Mouse (Mus musculus) macrophage (primary cell): ENCODE results near the gene Gm9837. TPM values are rescaled to one million over a fixed set of nuclear protein-coding genes. Genes with fewer than 3 reads are reported as not detected.

Experiments
- H3K27ac ChIP-seq: fragments of 350-480 bp; formaldehyde crosslinking; 2 replicates; pipeline ENCODE4 v1.9.0; 2021
- H3K36me3 ChIP-seq: fragments of 350-480 bp; formaldehyde crosslinking; 2 replicates; pipeline ENCODE4 v1.9.0; 2021; ENCODE audit errors: inconsistent target
- H3K4me3 ChIP-seq: fragments of 350-480 bp; formaldehyde crosslinking; 2 replicates; pipeline ENCODE4 v1.9.0; 2021; ENCODE audit errors: inconsistent target
- H3K79me2 ChIP-seq: fragments of 350-480 bp; formaldehyde crosslinking; 2 replicates; pipeline ENCODE4 v1.9.0; 2021; ENCODE audit errors: inconsistent target
- WGBS: methylation state at CpG from one replicate; pipeline ENCODE4 v1.1.7; 2026; ENCODE audit warnings: inconsistent platforms; ENCODE audit not compliant: missing documents; 5-methylcytosine and 5-hydroxymethylcytosine counted together
- polyA plus RNA-seq: library from polyadenylated mRNA; stranded (reverse); fragments of 250-400 nt; gene quantifications from 3 replicates; pipeline ENCODE4 v1.2.4, GENCODE M21; 2018; ENCODE audit warnings: inconsistent platforms

The Gm9837 gene
- polyA plus RNA-seq, 1 experiment from 2014 or later, result not detected

DNA sequence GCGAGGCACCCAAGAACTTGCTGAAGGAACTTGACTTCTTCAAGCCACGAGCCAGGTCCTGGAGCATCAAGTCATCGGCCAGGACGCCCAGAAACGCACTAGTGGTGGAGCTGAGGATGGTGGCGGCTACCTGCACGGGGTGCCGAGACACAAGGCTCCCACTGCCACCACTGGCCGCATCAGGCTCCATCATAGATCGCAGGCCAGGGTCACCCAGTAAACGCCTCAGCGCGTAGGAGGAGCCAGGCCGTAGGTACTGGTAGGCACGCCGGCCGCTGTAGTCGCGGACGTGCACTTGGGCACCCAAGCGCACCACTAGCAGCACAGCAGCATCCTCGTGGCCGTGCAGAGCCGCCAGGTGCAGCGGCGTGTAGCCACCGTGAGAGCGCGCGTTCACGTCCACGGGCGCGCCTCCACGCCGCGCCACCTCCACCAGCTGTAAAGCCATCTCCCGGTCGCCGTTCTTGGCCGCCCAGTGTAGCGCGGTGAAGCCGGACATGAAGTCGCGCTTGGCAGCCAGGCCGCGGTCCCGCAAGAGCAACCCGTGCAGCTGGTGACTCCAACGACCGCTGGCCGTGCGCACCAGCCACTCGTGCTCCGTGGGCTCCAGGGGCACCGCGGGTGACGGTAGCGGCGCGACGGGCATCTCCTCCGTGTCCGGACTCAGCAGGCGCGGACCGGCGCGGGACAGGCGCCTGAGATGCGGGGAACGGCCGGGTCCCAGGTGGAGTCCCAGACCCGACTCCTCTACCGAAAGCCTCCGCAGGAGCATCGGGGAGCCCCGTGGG, 8.3 kb upstream of the Gm9837 start:
- WGBS, result 16% methylated on average over 74 of the region's 79 CpGs
- Histone ChIP-seq H3K79me2 (no peaks in the 10 kb centered on the region), H3K27ac (no peak overlapping the region), H3K4me3 (no peak overlapping the region), H3K36me3 (no peaks in the 10 kb centered on the region)

DNA sequence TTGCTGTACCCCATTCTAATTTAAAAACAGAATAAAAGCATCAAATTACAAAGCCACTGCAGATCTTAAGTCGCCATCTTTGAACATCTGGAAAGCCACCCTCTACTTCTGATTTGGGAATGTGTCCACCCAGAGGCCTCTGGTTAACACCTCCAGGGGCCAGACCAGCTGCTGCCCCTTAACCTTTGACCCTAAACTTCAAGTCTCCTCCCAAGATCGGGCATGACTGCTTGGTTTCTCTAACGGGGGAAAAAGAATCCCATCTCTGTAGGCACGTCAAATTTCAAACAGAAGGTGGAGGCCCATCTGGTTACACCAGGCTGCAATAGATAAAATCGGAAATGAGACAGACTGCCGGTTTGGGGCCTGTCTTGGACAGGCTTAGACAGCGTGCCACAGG, 7.6 kb upstream of the Gm9837 start:
- Histone ChIP-seq H3K27ac (no peak overlapping the region), H3K36me3 (no peaks in the 10 kb centered on the region), H3K4me3 (no peak overlapping the region), H3K79me2 (no peaks in the 10 kb centered on the region)
- 82% methylated on average over 7 of the region's 7 CpGs for WGBS

DNA sequence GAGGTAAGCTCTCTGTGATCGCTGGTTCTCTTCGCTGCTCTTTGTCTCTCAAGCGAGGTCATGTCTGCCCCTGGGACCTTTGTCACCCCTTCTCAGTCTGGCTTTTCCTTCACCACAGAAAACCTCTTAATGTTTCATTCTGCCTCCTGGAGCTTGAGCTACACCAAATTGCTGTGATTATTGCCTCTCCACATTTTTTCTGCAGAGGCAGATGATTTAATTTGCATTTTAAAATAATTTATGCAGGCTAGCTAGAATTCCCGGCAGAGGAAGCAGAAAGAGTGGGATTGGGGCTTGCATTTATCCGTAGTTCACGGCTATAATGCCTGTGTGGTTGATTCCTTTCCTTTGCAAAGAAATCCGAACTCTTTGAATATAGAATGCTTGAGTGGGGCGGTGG, 5.3 kb upstream of the Gm9837 start:
- Histone ChIP-seq H3K79me2 (no peaks in the 10 kb centered on the region), H3K36me3 (no peaks in the 10 kb centered on the region), H3K4me3 (no peak overlapping the region), H3K27ac (no peak overlapping the region)
- 55% methylated on average over 8 of the region's 8 CpGs for WGBS

DNA sequence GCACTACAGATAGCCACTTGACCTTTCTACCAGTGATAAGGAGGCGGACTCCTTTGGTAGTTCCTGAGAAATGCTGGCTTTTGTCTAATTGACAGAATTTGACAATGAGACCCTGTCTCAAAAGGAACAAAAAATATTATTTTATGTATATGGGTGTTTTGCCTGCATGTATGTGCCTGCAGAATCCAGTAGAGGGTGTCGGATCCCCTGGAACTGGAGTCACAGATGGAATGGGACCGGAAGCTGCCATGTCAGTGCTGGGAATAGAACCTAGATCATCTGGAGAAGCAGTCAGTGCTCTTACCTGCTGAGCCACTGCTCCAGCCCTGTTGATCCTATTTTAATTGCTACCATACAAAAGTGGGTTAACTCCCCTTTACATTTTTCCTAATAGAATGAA, 2.4 kb upstream of the Gm9837 start:
- Histone ChIP-seq H3K36me3 (no peaks in the 10 kb centered on the region), H3K27ac (no peak overlapping the region), H3K4me3 (no peak overlapping the region), H3K79me2 (no peaks in the 10 kb centered on the region)
- 94% methylated on average over 3 of the region's 3 CpGs for WGBS

DNA sequence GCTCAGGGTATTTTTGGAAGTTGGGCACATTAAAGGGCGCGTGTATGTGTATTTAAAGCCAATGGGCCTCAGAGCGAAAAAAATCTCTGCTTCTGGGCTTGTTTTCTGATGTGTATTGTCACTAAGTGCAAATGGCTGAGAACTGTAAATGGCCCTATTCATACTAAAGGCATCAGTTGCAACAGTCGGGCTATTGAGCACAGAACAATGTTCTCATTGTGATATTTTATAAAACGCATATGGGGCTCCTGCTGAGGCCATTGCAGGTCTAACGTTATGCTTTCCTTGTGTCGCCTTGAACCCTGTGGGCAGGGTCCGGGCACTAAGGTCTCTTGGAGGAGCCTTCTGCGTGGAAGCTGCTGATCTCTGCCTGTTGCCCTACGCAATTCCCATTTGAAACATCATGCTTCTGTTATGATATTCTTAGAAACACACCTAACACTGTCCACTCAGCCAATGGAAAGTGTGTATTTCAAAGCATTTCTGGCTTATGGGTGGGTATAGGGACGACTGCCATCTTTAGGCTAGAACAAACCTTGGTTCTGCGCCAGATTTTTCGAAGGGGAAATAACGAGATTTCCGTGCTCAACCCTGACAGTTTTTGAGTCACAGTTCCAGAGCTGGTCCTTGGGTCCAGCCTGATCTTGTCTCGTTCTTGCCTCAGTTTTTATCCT, 848 bp downstream of the Gm9837 start:
- Histone ChIP-seq H3K79me2 (no peaks in the 10 kb centered on the region), H3K27ac (no peak overlapping the region), H3K36me3 (no peaks in the 10 kb centered on the region), H3K4me3 (no peak overlapping the region)
- 47% methylated on average over 16 of the region's 16 CpGs for WGBS

DNA sequence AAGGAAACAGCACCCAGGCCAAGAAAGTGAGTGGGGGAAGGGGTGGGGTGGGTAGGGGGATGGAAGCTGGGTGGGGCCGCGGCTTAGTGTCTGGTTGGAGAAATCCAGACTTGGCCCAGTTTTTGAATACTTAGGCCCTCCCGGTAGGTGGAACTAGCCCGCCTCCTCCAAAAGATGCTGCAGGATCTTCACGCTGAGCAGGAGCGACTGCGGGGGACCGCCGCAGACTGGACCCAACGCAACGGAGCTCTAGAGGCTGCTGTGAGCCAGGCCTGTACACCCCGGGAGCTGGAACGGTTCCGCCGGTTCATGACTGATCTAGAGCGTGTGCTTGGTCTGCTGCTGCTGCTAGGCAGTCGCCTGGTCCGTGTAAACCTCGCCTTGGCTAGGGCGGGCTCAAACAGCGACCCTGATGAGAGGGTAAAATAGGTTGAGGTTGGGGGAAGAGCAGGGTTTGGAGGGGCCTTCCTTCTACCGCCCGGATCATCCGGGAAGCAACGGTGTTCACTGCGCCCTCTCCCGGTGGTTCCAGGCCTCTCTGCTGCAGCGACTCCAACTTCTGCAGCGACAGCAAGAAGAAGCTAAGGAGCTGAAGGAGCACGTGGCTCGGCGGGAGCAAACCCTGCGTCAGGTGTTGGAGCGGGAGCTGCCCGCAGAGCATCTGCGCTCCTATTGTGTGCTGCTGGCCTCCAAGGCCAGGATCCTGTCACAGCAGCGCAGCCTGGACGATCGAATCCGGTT, 3.9 kb downstream of the Gm9837 start:
- H3K36me3 ChIP-seq, result no peaks in the 10 kb centered on the region
- no peaks in the 10 kb centered on the region for H3K79me2 ChIP-seq
- H3K27ac ChIP-seq, result no peak overlapping the region
- H3K4me3 ChIP-seq, result no peak overlapping the region
- WGBS, result 27% methylated on average over 38 of the region's 40 CpGs

DNA sequence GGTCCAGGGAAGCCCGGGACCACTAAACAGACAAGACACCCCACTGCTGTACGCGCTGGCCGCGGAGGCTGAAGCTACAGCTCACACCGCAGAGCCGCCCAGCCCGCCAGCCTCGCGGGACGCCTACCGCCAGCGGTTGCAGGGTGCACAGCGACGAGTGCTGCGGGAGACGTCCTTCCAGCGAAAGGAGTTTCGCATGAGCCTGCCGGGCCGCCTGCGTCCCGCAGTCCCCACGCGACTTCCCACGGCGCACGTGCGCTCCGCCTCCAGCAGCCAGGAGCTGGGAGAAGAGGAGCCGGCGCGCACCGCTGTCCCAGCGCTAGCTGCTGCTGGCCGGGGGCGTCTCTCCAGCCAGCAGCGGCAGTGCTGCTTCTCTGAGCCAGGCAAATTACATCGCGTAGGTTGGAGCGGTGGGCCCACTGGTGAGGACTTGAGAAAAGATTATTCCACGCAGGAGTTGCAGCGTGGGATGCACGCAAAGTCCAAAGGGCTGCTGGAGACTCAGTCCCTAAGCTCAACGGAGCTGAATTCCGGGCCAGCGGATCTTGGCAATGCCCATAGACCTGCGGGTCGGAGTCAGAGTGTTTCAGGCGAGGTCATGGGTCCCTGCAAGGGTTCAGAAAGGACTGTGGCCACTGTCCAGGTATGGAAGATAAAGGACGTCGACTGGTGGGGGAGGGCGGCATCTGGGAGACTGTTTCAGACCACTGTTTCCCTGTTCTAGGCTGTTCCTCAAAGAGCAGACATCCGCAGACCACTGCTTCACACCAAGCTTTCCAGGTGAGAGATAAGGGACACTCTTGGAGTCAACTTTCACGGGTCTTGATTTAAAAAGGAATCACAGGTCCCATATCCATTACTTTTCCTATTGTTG, 6.5 kb downstream of the Gm9837 start:
- H3K27ac ChIP-seq, result no peak overlapping the region
- WGBS, result 21% methylated on average over 46 of the region's 55 CpGs
- no peaks in the 10 kb centered on the region for H3K36me3 ChIP-seq
- H3K79me2 ChIP-seq, result no peaks in the 10 kb centered on the region
- H3K4me3 ChIP-seq, result no peak overlapping the region

DNA sequence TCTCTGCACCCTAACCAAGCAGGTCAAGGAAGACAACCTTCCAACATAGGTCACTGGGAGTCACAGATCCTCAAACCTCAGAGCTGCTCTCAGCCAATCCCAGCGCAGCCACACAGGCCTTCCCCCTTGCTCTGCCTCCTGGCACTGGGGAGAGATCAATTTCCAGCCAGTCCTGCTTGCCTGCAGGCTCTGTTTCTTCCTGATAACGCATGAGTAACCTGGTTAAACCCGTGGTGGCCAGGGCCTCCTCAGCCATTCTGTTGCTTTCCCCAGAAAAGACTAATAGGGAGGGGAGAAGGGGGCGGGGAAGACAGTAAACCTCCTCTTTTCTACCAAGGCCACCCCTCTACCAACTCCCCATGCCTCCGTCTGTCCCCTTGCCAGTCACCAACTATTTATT, 8.6 kb downstream of the Gm9837 start:
- Histone ChIP-seq H3K4me3 (no peak overlapping the region), H3K79me2 (no peaks in the 10 kb centered on the region), H3K27ac (no peak overlapping the region), H3K36me3 (no peaks in the 10 kb centered on the region)
- 71% methylated on average over 4 of the region's 5 CpGs for WGBS

DNA sequence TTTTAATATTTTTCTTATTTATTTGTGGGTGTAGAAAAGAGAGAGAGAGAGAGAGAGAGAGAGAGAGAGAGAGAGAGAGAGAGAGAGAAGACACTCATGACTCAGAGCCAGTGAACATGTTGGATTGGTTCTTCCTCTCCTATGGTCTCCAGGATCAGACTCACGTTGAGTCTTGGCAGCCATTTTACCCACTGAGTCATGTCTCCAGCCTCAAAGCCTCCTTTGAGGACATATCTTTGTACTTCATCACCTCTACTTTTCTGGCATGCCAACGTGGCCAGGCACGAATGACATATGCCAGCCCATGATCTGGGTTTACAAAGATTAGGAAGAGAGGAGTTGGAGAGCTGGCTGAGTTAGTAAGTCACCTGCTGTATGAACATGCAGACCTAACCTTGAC, 10.1 kb downstream of the Gm9837 start:
- H3K27ac ChIP-seq, result no peak overlapping the region
- no peaks in the 10 kb centered on the region for H3K36me3 ChIP-seq
- H3K79me2 ChIP-seq, result no peaks in the 10 kb centered on the region
- WGBS, result 69% methylated on average over 3 of the region's 3 CpGs
- H3K4me3 ChIP-seq, result no peak overlapping the region

DNA sequence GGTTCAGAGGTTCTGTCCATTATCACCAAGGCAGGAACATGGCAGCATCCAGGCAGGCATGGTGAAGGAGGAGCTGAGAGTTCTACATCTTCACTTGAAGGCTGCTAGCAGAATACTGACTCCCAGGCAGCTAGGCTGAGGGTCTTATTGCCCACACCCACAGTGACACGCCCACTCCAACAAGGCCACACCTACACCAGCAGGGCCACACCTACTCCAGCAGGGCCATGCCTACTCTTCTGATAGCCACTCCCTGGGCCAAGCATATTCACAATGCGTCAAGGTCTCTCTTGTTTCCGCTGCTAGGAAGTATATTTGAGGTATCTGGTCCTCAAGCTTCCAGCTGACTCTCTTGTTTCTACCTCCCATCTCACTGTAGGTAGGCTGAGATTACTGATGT, 11.3 kb downstream of the Gm9837 start:
- Histone ChIP-seq H3K79me2 (no peaks in the 10 kb centered on the region), H3K4me3 (no peak overlapping the region), H3K36me3 (no peaks in the 10 kb centered on the region), H3K27ac (no peak overlapping the region)
- 94% methylated on average over 3 of the region's 3 CpGs for WGBS

DNA sequence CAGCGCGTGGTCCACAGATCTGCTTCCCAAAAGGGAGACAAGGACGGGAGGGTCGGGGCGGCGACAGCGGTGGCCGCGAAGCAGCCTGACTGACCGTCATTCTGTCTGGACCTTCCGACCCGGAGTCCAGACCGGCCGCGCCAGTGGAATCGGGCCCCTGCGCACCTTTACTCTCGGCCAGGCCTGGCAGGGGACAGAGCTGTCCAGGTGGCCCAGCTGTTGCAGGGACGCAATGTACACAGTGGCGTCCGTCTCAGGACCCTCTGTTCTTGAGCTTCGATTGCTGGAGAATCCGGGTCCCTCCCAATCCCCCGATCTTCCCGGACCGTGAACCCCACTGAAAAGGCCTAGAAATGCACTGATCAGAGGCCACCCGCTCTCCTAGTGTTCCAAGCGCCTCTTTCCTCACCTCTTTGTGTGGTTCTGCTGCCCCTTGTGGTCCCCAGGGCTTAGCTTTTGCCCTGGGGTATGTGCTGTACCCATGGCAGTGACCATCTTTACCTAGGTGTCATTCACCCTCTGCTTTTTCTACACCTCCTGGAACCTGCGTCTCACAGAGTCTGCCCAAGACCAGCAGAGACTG, 12.8 kb downstream of the Gm9837 start:
- no peaks in the 10 kb centered on the region for H3K36me3 ChIP-seq
- no peaks in the 10 kb centered on the region for H3K79me2 ChIP-seq
- no peak overlapping the region for H3K27ac ChIP-seq
- H3K4me3 ChIP-seq, result no peak overlapping the region
- 28% methylated on average over 29 of the region's 29 CpGs for WGBS

DNA sequence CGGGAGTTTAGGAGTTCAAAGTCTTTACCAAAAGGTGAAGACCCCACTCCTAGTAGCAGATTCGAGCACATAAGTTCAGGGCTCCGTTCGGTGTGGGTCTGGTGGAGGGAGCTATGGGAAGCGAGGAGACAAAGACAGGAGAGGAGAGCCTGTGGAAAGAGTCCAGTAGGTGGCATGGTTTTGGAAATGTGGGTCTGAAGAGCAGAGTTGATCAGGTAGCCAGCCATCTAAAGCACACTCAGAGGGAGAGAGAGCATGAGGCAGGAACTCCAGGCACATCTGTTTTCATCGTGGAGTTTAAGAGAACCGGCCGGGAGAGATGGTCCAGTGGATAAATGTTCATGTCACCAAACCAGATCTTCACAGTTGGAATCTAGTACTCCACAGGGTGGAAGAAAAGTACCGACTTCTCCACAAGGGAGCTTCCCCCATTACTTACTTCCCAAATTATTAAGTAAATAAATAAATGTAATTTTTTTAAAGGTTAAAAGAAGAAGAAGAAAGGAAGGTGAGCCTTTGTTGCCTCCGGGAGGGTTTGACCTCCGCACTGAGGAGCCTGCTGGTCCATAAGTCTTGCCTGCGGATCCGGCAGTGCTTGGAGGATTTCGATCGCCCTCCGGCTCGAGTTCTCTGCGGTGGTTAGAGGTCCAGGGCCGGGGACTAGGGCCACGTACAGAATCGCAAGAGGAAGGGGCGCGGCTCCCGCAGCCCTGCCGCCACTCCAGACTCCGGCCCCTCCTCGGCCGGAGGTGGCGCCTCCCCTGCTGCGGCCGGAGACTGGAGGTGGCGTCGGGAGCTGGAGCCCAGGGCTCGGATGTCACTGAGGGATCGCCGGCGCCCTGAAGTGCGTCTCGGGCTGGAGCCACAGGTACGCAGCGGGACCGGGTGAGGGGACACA, 13.6 kb downstream of the Gm9837 start, which contains the start of the genes Gm10447 and Shroom1:
TSS of gene Gm10447 (minus strand) at position 637 of the 898 bp plus-strand sequence.
TSS of gene Shroom1 (plus strand) at position 732 of the 898 bp plus-strand sequence.
- no peak within 1 kb of the TSS for H3K27ac ChIP-seq
- no peaks in the 10 kb centered on the region for H3K36me3 ChIP-seq
- WGBS, result 8% methylated on average over 42 of the region's 42 CpGs
- H3K79me2 ChIP-seq, result no peaks in the 10 kb centered on the region
- H3K4me3 ChIP-seq, result peak within 1 kb of the TSS; percentile 12; the same call in 1 of the 2 replicates

DNA sequence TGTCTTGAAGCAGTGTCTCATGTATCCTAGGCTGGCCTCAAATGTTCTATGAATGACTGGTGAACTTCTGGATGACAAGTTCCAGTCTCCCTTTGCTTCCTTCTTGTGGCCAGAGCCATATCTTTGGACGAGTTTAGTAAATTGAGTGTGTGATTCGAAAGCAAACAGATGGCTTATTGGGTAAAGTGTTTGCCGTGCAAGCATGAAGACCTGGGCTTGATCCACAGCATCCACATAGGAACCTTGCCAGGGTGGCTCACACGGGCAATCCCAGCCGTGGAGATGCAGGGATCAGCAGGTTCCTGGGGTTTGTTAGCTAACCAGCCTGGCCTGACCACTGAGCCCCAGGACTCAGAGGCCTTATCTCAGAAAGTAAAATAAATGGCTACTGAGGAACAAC, 17.2 kb downstream of the Gm9837 start:
- 94% methylated on average over 5 of the region's 5 CpGs for WGBS
- Histone ChIP-seq H3K79me2 (no peaks in the 10 kb centered on the region), H3K36me3 (no peaks in the 10 kb centered on the region), H3K27ac (no peak overlapping the region), H3K4me3 (no peak overlapping the region)
